Mouse (Mus musculus) thymus, postnatal 36 days (tissue): ENCODE measurements around the gene Casc3.
A peak's percentile ranks its signal among the peaks of the same experiment; 100 is the strongest.

Experiments
- DNase-seq, 2 experiments: peaks; one replicate each; pipeline ENCODE4 v3.0.0; 2022; ENCODE audit warnings: mixed read lengths in 2 of 2

Gene Casc3

GRCm38 (mm10) chr11:98773635-98774295 lies 30.9 kb upstream of the Casc3 start:
- DNase-seq, result peak; percentile 97 to 98

DNA sequence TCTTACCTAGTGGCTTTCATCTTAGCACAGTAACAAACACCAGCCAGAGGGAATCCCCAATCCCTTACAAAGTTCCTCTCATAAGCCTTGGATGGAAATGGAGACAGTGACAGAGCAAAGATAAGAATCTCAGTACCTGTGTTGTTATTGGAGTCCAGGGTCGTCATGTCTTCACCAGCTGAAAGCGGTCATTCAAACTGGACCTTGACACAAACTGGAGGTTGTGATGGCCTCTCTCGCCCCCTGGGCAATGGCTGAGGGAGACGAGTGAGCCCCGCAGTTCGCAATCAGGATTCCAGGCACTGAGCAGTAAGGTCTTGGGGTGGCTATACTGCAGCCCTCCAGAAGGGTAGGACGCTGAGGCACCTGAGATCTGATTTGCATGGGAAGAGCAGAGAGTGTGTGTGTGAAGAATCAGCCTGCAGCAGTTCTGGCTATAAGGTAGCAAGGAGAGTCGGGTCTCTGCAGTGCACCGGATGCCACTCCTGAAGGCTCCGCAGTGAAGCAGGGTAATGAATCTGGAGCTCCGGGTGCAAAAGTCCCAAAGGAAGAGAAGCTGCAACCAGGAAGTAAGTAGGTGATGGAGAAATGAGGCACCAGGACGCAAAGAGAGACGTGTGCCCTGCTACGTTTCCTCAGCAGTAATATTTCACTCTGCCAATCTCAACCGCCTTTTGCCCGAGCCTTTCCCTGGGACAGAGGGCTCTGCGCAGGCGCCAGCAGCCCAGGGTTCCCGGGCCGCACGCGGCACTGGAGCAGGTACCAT lies 29.9 kb upstream of the Casc3 start, which contains the start of gene Nr1d1:
TSS of gene Nr1d1 (minus strand) at position 752 of the 766 bp plus-strand sequence.
- DNase-seq, result no peak

- DNase-seq, result peak; percentile 84 to 90
Measured at GRCm38 (mm10) chr11:98775348-98776051, 29.2 kb upstream of the Casc3 start.

GRCm38 (mm10) chr11:98776052-98776764 lies 28.5 kb upstream of the Casc3 start:
- no peak for DNase-seq

GRCm38 (mm10) chr11:98776843-98777590 lies 27.7 kb upstream of the Casc3 start:
- DNase-seq, result no peak

DNA sequence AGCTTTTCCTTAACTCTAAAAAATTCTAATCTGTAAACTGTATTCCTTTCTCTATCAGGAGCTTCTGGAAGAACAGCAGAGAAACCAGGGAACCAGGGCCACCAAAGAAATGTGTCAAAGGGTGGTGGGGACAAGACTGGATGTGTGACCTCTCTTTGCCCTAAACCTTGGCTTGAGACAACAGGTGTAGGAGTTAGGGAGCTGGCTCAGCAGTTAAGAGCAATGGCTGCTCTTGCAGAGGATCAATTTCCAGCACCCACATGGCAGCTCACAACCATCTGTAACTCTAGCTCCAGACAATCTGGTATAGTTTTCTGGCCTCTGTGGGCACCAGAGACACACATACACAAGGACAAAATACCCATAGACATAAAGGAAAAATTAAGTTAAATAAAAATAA lies 26.8 kb upstream of the Casc3 start:
- no peak for DNase-seq

GRCm38 (mm10) chr11:98781851-98782512 lies 22.7 kb upstream of the Casc3 start:
- DNase-seq, result no peak

GRCm38 (mm10) chr11:98782651-98783235 lies 22.0 kb upstream of the Casc3 start:
- peak; percentile 34 to 42 for DNase-seq

DNA sequence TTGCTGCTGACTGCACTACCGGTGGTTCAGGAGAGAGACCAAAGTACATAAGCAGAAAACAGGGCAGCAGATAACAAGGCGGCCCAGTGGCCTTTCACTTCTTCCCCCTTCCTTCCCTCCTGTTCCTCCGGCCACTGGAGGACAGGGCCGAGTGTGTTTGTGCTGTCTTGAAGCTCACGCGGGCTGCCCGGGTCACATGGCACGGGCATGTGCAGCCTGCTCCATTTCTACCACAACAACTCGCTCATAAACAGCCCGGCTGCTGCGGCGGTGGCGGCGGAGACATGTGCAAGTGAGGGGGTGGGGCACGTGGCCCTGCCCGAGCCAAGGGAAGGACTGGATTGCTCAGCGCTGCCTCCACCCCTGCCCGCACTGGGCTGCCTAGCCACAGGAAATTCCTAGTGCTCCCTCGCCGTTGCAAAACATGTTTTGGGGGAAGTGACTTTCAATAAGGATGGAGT lies 21.4 kb upstream of the Casc3 start:
- DNase-seq, result peak; percentile 76 to 85

- DNase-seq, result no peak
Measured at GRCm38 (mm10) chr11:98784139-98784538, 20.6 kb upstream of the Casc3 start.

- no peak for DNase-seq
Measured at GRCm38 (mm10) chr11:98785214-98785613, 19.5 kb upstream of the Casc3 start.

- DNase-seq, result peak; percentile 81 to 82
Measured at GRCm38 (mm10) chr11:98785772-98786281, 18.9 kb upstream of the Casc3 start.

DNA sequence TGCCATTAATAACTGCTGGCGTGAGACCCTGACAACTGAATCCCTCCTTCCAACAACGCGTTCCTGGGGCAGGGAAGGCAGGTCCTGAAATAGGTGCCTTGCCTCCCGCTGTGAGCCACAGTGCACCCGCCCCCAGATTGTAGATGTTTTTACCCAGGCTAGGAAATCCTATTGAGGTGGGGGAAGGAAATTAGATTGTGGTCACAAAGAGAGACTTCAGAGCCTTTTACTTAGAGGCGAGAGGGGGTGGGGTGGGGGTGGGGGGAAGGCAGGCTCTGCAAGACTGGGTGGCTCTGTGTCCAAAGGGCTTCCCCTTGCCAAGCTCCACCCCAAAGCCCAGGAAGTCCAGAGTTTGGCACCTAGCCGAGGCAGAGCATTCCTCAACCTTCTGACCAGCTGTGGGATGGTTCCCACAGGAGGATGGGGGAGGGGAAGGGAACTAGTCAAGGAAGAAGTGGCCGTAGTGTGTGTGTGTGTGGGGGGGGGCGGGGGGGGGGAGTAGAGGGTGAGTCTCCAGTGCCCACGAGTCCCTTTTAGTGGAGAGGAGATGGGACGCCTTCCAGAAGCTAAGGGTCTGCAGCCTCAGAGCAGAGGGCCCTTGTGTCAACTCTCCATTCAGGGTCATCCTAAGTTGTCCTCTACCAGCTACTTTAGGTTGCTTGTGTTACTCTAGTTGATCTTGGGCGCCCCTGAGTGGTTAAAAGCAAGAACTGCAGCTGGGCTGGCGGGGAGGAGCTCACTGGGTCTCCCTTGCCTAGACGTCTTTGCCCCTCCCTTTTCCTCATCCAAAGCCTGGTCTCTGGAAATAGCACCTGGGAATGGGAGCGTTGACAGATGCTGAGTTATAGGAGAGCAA lies 18.1 kb upstream of the Casc3 start:
- peak; percentile 91 to 93 for DNase-seq

GRCm38 (mm10) chr11:98787229-98787628 lies 17.5 kb upstream of the Casc3 start:
- no peak for DNase-seq

- no peak for DNase-seq
Measured at GRCm38 (mm10) chr11:98787691-98788090, 17.0 kb upstream of the Casc3 start.

- no peak for DNase-seq
Measured at GRCm38 (mm10) chr11:98788139-98788538, 16.6 kb upstream of the Casc3 start.

GRCm38 (mm10) chr11:98788550-98789218 lies 16.0 kb upstream of the Casc3 start:
- DNase-seq, result peak; percentile 86 to 90

- DNase-seq, result peak in 1 of 2 experiments; percentile 50
Measured at GRCm38 (mm10) chr11:98789219-98789807, 15.4 kb upstream of the Casc3 start.

DNA sequence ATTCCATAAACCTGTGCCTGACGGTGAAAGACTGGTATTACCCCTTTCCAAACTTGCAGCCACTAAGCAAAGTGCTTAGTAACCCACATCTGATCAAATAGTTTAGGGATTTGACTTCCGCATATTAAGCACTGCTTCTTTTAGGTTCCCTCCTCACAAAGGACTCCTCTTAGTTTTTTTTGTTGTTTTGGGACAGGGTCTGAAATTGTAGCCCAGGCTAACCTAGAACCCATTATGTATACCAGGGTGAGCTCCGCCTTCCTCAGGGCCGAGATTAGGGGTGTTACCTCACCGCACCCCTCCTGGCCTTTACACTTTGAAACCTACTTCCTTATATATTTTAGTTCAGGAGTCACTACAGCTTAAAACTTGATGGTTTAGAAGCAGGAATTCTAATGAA lies 14.9 kb upstream of the Casc3 start:
- DNase-seq, result no peak
